Mouse (Mus musculus): ENCODE measurements at regions not wholly inside any gene's neighbourhood (a gene's known extent, or its start where the extent isn't known, plus 50 kb on each side); places are given as distances from the start of the nearest gene placed in this dataset.

DNA sequence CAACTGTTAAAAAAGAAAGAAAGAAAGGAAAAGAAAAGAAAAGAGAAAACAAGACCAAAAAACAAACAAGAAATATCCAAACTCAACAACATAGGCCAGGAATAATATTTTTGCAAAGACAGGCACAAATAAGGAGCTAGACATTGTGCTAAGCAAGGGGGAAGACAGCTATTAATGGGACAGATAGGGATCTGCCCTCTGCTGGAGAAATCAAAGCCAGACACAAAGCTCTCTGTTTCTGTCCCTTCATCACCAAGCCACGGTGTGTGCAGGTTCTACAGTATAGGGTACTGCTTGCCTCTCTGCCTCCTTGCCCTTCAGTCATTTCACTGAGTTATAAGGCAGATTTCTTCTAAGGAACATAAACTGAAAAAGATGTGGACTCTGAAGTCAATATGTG, 57.8 kb upstream of the Chchd3 start:
- no peak for DNase-seq

DNA sequence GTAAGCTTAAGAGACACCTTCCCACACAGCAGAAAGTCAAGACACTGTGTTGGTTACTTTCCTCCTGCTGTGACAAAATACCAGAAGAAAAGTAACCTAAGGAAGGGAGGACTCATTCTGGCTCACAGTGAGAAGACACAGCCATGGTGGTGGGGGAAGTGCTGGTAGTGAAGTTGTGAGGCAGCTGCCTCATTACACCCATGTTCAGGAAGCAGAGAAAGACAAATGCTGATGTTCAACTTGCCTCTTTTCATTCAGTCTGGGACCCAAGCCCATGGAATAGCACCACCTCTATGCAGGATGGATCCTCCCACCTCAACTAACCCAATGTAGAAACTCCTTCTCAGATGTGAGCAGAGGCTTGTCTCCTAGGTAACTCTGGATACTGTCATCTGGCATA, 60.5 kb upstream of the Chchd3 start:
- no peak for DNase-seq

DNA sequence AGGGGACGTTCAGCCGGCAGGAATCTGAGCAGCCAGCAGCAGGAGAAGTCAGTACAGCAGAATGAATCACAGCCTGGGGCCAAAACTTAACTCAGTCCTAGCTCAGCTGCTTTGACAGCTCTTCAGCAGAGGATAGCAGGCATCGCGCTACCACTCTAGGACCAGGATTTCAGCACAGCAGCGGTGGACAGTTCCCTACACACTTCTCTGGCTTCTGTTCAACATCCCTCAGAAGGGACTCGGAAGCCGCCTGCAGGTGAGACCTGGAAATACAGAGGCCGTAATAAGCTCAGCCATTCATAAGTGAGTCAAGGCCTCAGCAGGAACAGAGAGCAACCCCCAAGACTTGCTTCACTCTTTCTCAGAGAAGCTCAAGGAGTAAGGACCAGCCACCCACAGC, 66.5 kb upstream of the Chchd3 start:
- DNase-seq: peak; percentile 79

DNA sequence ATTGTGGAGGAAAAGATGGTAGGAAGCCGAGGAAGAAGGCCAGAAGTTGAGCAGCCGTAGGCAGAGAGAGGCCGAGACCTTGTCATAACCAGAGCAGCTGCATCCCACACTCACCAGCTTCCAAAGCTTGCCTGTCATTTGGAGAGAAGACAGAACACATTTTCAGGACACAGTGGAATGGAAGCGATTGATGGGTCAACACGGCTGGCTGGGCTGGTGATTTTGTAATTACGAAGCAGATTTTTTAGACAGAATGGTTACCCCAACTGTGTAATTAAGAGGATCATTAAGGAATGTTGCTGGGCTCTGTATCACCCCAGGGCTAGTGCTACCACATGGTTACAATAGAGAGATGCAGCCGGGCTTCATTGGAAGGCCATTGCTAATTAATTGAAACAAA, 76.8 kb upstream of the Chchd3 start:
- no peak for DNase-seq

DNA sequence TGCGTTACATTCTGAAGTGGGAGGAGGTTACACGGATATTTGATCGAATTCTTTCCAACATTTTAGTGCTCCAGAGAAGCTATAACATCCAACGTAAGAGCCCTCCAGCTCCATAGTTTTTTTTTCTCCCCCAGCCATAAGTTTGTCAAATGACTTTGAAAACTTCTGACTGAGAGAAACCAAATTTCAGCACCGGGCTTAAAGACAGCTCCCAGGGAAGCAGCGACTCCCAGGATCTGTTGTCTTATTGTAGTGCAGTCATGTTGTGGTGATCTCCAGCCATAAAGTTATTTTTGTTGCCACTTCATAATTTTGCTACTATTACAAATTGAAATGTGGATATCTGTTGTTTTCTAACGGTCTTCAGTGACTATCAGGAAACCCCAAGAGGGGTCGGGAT, 77.8 kb upstream of the Chchd3 start:
- DNase-seq: peak; percentile 15

DNA sequence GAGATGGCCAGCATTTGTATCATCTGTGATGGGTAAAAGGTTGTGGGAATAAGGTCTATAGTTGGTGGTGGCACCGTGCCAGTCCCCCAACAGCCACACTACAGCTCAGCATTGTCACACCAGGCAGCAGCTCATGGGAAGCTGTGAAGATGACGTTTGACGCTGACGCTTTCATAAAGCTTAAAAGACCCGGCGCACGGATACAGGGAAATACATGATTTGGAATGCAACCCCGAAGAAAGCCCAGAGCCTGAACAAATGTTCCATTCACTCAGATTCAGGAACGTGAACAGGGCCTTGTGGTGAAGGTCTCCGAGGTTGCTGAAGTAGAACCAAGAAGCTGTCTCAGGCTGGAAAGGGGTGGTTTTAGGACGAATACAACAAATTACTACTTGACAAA, 82.4 kb upstream of the Exoc4 start:
- DNase-seq: no peak

DNA sequence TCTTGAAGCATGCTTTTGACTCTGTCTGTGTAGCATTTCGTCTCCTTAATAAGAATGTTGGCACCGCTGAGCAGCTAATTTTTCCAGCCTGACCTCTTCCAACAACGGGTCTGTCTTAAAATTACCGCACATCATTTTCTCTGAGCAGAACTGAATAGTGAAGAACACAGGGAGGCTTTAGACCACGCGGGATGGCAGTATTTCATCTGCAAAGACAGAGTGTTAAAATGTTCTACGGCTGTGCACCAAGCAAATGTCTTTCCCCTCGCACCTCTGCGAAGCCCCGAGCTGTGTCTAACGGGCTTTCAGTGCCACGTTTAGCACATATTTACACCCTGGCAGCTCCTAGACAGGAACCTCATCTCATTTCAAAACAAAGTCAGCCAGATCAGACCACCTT, 75.3 kb upstream of the Exoc4 start:
- DNase-seq: no peak

DNA sequence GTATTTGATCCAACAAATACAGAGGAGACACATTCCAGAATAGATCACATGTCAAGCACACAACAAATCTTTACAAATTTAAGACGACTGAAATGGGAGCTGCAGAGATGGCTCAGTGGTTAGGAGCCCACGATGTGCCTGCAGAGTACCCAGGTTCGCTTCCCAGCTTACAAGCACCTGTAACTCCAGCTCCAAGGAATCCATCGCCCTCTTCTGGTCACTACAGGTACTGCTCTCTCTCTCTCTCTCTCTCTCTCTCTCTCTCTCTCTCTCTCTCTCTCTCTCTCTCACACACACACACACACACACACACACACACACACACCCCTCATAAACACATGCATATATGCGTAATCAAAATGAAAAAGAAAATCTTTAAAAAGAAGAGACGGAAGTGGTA, 74.3 kb upstream of the Exoc4 start:
- DNase-seq: no peak

DNA sequence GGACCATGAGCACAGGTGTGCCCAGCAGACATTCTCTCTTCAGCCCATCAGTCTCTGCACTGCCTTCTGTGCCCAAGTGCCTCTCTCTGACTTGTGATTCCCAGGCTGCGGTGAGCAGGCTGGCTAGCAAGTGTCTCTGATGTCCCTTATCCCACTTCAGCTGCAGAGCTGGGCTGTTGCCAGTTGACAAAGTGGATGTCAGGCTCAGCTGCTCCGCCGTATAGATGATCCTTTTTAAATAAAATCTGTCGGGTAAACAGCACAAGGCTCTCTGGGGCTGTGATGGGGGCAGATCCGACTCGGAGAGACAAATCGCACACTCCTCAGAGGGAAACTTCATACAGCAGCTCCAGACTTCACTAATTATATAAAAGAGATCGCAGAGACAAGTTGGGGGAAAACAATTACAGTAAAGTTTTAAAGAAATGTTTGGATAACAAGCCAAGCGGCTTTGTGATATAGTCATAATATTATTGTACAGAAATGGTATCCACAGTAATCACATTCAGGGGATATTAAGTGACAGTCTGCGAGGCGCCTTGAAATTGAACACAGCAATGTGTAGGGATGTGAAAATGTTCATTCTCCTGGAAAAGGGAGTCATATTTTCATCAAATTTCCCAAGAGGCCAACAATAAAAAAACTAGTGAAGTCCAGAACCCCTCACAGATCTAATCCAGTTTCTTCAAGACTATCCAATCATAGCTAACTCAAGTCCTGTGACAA, 59.2 kb upstream of the Exoc4 start:
- no peak for DNase-seq

DNA sequence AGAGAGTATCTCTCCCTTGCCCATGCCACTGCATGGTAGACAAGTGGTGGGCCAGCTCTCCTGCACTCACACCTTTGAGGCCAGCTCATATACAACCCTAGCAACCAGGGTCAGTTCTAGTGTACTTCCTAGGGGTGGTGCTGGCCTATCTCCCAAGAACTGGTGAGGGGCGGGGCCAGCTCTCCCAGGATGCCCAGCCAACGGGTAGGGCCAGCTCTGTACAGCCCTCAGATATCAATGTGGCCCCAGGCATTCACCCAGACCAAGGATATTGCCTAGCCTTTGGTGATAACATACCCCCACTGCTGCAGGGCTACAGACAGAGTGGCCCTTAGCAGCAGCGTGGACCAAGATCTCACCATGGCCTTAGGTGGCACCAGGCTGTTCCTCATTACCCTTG, 55.1 kb upstream of the Exoc4 start:
- DNase-seq: no peak
